Mouse (Mus musculus): ENCODE measurements around the gene Pgpep1. TPM values are rescaled to one million over a fixed set of nuclear protein-coding genes. Genes with fewer than 3 reads are reported as not detected.

Gene Pgpep1
- polyA plus RNA-seq, 1 experiment = 30.2 TPM

- Histone ChIP-seq H3K27ac (ENCODE audit: insufficient read depth, low read length) (peak overlapping the region; percentile 82), H3K9me3 (replicated peaks; ENCODE audit: control insufficient read depth, insufficient read depth, low read length, poor library complexity, severe bottlenecking) (no peaks in the 10 kb centered on the region), H3K27me3 (ENCODE audit: control insufficient read depth, insufficient read depth, low read length, poor library complexity, severe bottlenecking) (no peaks in the 10 kb centered on the region), H3K36me3 (ENCODE audit: control insufficient read depth, insufficient read depth, low read length, poor library complexity, severe bottlenecking) (no peaks in the 10 kb centered on the region), H3K4me1 (ENCODE audit: control insufficient read depth, insufficient read depth, low read length) (peaks cover 4% of the 10 kb centered on the region), H3K9ac (ENCODE audit: low read depth, poor library complexity, severe bottlenecking) (peak overlapping the region; percentile 69), H3K4me3 (ENCODE audit: low read depth, low read length) (peak overlapping the region; percentile 62)
- TF ChIP-seq CTCF (IDR thresholded peaks at IDR 0.05; ENCODE audit: low read depth, low read length) (no peak), POLR2A (IDR thresholded peaks at IDR 0.05; ENCODE audit: insufficient read depth, low read length) (peak; percentile 27), EP300 (IDR thresholded peaks at IDR 0.05; ENCODE audit: insufficient read depth, low read depth, low read length) (peak; percentile 81; the same call in 1 of the 2 replicates)
These were observed 29.4 kb downstream of the Pgpep1 start for GRCm38 (mm10) chr8:70630532-70631381.

DNA sequence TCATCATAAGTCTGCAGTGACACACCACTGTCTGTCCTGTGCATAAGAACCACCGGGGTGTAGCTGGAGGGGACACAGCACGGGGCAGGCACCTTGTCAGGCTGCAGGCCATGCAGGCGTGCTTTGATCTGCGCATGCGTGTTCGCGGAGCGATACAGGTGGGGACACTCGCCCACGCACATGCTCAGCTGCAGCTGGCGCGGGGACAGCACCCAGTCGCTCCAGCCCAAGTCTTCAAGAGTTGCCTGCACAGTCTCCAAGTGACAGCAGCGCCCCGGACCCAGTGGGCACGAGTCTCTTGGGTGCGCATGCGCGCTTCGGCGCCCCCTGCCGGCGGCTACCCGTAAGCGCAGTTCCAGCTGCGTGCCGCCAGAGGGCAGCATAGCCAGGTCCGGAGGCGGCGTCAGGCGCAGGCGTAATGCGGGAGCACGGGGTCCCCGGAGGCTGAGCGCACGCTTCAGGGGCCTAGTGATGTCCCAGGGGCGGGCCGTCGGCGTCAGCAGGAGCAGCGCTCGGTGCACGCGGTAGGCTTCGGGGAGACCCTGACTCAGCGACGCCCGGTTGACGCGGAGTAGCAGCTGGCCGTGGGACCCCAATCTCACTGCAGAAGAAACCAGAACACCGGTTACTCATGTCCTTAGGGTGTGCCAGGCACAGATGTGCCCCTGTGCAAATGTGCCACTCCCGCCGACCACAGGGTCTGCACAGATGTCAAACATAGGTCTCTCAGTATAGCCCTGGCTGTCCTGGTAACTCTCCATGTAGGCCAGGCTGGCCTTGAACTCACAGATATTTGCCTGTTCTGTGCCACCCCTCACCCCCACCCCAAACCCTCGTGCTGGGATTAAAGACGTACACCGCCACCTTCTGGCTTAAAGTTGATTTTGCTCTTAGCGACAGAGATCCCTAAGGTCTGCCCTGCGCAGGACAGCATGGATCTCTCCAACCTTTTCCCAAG lies 30.3 kb downstream of the Pgpep1 start:
- no peaks in the 10 kb centered on the region for H3K27me3 ChIP-seq (ENCODE audit: control insufficient read depth, insufficient read depth, low read length, poor library complexity, severe bottlenecking)
- TF ChIP-seq EP300 (IDR thresholded peaks at IDR 0.05; ENCODE audit: insufficient read depth, low read depth, low read length) (peak; percentile 64; the same call in 1 of the 2 replicates), POLR2A (IDR thresholded peaks at IDR 0.05; ENCODE audit: insufficient read depth, low read length) (no peak), CTCF (IDR thresholded peaks at IDR 0.05; ENCODE audit: low read depth, low read length) (peak; percentile 100)
- H3K27ac ChIP-seq (ENCODE audit: insufficient read depth, low read length) = peak overlapping the region; percentile 82

DNA sequence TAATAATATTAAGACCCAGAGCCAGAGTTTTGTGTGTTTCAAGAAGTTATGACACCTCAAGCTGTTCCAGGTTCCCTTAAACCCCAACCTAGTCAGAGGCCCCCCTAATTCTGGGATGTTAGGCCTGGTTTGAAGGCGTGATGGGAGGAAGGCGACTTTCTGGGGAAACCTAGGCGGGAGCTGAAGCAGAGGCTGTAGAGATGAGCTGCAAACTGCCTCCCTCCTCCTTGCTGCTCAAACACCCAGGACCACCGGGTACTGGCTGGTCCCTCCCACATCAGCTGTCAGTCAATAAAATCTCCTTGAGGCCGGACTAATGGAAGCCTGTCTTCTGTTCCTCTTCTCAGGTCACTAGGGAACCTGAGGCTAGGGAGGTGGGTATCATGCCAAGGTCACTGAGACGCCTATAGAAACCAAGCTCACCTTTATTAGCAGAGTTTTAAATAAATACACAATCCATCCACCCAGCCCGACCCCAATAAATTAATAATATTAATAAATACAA lies 31.1 kb downstream of the Pgpep1 start:
- Histone ChIP-seq H3K27me3 (ENCODE audit: control insufficient read depth, insufficient read depth, low read length, poor library complexity, severe bottlenecking) (no peaks in the 10 kb centered on the region), H3K36me3 (ENCODE audit: control insufficient read depth, insufficient read depth, low read length, poor library complexity, severe bottlenecking) (no peaks in the 10 kb centered on the region), H3K9ac (ENCODE audit: low read depth, poor library complexity, severe bottlenecking) (peak overlapping the region; percentile 69; the same call in 1 of the 2 replicates), H3K4me1 (ENCODE audit: control insufficient read depth, insufficient read depth, low read length) (peaks cover 4% of the 10 kb centered on the region), H3K4me3 (ENCODE audit: low read depth, low read length) (no peak overlapping the region), H3K27ac (ENCODE audit: insufficient read depth, low read length) (no peak overlapping the region), H3K9me3 (replicated peaks; ENCODE audit: control insufficient read depth, insufficient read depth, low read length, poor library complexity, severe bottlenecking) (0 out of 2 replicates have a peak, but pooled peaks cover 2% of the 10 kb centered on the region)
- no peak for TF ChIP-seq CTCF (IDR thresholded peaks at IDR 0.05; ENCODE audit: low read depth, low read length)
- TF ChIP-seq EP300 (IDR thresholded peaks at IDR 0.05; ENCODE audit: insufficient read depth, low read depth, low read length) = no peak
- TF ChIP-seq POLR2A (IDR thresholded peaks at IDR 0.05; ENCODE audit: insufficient read depth, low read length) = no peak

More for the DNA sequence above, 30.3 kb downstream of the Pgpep1 start:
- H3K9me3 ChIP-seq (replicated peaks; ENCODE audit: control insufficient read depth, insufficient read depth, low read length, poor library complexity, severe bottlenecking) = 0 out of 2 replicates have a peak, but pooled peaks cover under 1% of the 10 kb centered on the region
- H3K4me1 ChIP-seq (ENCODE audit: control insufficient read depth, insufficient read depth, low read length) = peaks cover 4% of the 10 kb centered on the region
- H3K4me3 ChIP-seq (ENCODE audit: low read depth, low read length) = peak overlapping the region; percentile 62
- H3K36me3 ChIP-seq (ENCODE audit: control insufficient read depth, insufficient read depth, low read length, poor library complexity, severe bottlenecking) = no peaks in the 10 kb centered on the region
- peak overlapping the region; percentile 69 for H3K9ac ChIP-seq (ENCODE audit: low read depth, poor library complexity, severe bottlenecking)

DNA sequence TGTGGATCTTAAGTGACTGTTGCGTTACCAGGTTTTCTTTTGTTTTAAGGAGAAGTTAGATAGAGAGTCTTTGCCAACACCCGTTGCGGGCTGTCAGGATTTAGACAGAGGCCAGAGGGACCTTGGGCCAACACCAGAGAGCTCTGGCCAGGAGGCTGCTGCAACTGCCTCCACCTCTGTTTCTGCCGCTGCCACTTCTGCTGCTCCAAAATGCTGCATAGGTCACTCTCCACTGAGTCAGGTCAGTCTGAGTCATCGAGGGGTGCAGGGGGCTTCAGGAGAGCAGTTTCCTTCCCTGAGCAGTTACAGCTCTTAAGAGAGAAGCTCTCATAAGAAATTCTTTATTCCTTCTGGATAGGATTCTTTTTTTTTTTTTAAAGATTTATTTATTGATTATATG lies 33.1 kb downstream of the Pgpep1 start:
- TF ChIP-seq CTCF (IDR thresholded peaks at IDR 0.05; ENCODE audit: low read depth, low read length) = no peak

GRCm38 (mm10) chr8:70625104-70625503 lies 35.1 kb downstream of the Pgpep1 start:
- Histone ChIP-seq H3K9ac (ENCODE audit: low read depth, poor library complexity, severe bottlenecking) (peak overlapping the region; percentile 45), H3K27ac (ENCODE audit: insufficient read depth, low read length) (no peak overlapping the region)

More for the DNA sequence above, 33.1 kb downstream of the Pgpep1 start:
- no peak overlapping the region for H3K9ac ChIP-seq (ENCODE audit: low read depth, poor library complexity, severe bottlenecking)
- H3K4me3 ChIP-seq (ENCODE audit: low read depth, low read length) = no peak overlapping the region
- no peaks in the 10 kb centered on the region for H3K4me1 ChIP-seq (ENCODE audit: control insufficient read depth, insufficient read depth, low read length)
- H3K9me3 ChIP-seq (replicated peaks; ENCODE audit: control insufficient read depth, insufficient read depth, low read length, poor library complexity, severe bottlenecking) = 0 out of 2 replicates have a peak, but pooled peaks cover 2% of the 10 kb centered on the region
- H3K36me3 ChIP-seq (ENCODE audit: control insufficient read depth, insufficient read depth, low read length, poor library complexity, severe bottlenecking) = no peaks in the 10 kb centered on the region
- no peak overlapping the region for H3K27ac ChIP-seq (ENCODE audit: insufficient read depth, low read length)
- H3K27me3 ChIP-seq (ENCODE audit: control insufficient read depth, insufficient read depth, low read length, poor library complexity, severe bottlenecking) = no peaks in the 10 kb centered on the region

More at GRCm38 (mm10) chr8:70625104-70625503, 35.1 kb downstream of the Pgpep1 start:
- 0 out of 2 replicates have a peak, but pooled peaks cover 2% of the 10 kb centered on the region for H3K9me3 ChIP-seq (replicated peaks; ENCODE audit: control insufficient read depth, insufficient read depth, low read length, poor library complexity, severe bottlenecking)
- no peak for TF ChIP-seq EP300 (IDR thresholded peaks at IDR 0.05; ENCODE audit: insufficient read depth, low read depth, low read length)
- peak; percentile 74 for TF ChIP-seq CTCF (IDR thresholded peaks at IDR 0.05; ENCODE audit: low read depth, low read length)
- no peak for TF ChIP-seq POLR2A (IDR thresholded peaks at IDR 0.05; ENCODE audit: insufficient read depth, low read length)
- no peak overlapping the region for H3K4me3 ChIP-seq (ENCODE audit: low read depth, low read length)
- H3K36me3 ChIP-seq (ENCODE audit: control insufficient read depth, insufficient read depth, low read length, poor library complexity, severe bottlenecking) = no peaks in the 10 kb centered on the region
- H3K27me3 ChIP-seq (ENCODE audit: control insufficient read depth, insufficient read depth, low read length, poor library complexity, severe bottlenecking) = no peaks in the 10 kb centered on the region
- no peaks in the 10 kb centered on the region for H3K4me1 ChIP-seq (ENCODE audit: control insufficient read depth, insufficient read depth, low read length)

All from ES-Bruce4 (cell line).